Mouse (Mus musculus) liver, embryonic 16.5 days (tissue): Measurements from ENCODE around the gene Uvrag. TPM values are rescaled to one million over a fixed set of nuclear protein-coding genes. Genes with fewer than 3 reads are reported as not detected.

Source experiments
- ATAC-seq: fragments of 200-750 bp; cut with Nextera tagmentation; 2 replicates; pipeline ENCODE4 v1.8.0; 2017; ENCODE audit warnings: low read depth, mild to moderate bottlenecking, moderate number of reproducible peaks, moderate library complexity
- H3K27ac ChIP-seq: fragments of 300-500 bp; sonication (generic); 2 replicates; pipeline ENCODE4 v1.5.1; 2014; ENCODE audit warnings: mild to moderate bottlenecking, low read length
- H3K27me3 ChIP-seq: fragments of 300-500 bp; sonication (generic); 2 replicates; pipeline ENCODE4 v1.6.1; 2014; ENCODE audit warnings: low read depth, low read length, mixed read lengths; ENCODE audit not compliant: control insufficient read depth, insufficient read depth
- H3K36me3 ChIP-seq: fragments of 300-500 bp; sonication (generic); 2 replicates; pipeline ENCODE4 v1.6.1; 2014; ENCODE audit warnings: mild to moderate bottlenecking; ENCODE audit not compliant: control insufficient read depth, insufficient read depth
- H3K4me1 ChIP-seq: fragments of 300-500 bp; sonication (generic); 2 replicates; pipeline ENCODE4 v1.6.1; 2014; ENCODE audit warnings: low read depth, low read length, mixed read lengths; ENCODE audit not compliant: control insufficient read depth
- H3K4me2 ChIP-seq: fragments of 300-500 bp; sonication (generic); 2 replicates; pipeline ENCODE4 v1.6.1; 2014; ENCODE audit warnings: low read depth, low read length, mixed read lengths
- H3K4me3 ChIP-seq: fragments of 300-500 bp; sonication (generic); 2 replicates; pipeline ENCODE4 v1.5.1; 2014; ENCODE audit warnings: low read depth, mild to moderate bottlenecking, low read length
- H3K9ac ChIP-seq: fragments of 300-500 bp; sonication (generic); 2 replicates; pipeline ENCODE4 v1.6.1; 2014; ENCODE audit warnings: low read depth, low read length
- H3K9me3 ChIP-seq: fragments of 300-500 bp; sonication (generic); replicated peaks from 2 replicates; pipeline ENCODE4 v1.6.1; 2016; ENCODE audit warnings: low read length; ENCODE audit not compliant: control insufficient read depth
- WGBS: fragments of 180-500 bp; shearing (Covaris S2); extraction: QIAGEN DNeasy Blood & Tissue Kit; methylation state at CpG from one replicate; pipeline ENCODE4 v1.1.7; 2014; ENCODE audit not compliant: insufficient replicate concordance; 5-methylcytosine and 5-hydroxymethylcytosine counted together
- polyA plus RNA-seq: library from polyadenylated mRNA; unstranded; fragments of >200 nt; fragmentation: Nextera tagmentation; extraction: Ambion mirVana; gene quantifications from 2 replicates; pipeline ENCODE4 v1.2.1, GENCODE M21; 2015

Uvrag gene
- polyA plus RNA-seq, 1 experiment from 2014 or later = 8.2 TPM

DNA sequence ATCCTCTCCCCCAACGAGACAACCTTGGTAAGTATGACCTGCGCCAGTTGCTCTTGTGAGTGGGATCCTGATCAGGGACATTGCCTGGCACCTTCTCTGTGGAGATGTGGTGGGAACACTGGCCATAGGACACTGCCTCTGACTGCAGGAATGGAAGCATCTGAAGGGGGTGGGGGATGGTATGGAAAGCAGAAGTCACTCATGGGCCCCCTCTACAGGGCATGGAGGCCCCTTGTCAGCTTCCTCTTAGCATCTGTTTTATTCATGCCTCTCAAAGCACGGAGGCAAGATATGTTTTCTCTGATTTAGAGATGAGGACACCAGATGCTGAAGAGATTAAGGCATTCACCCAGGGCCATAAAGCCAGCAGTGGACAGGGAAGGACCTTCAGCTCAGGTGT is 271.9 kb downstream of the Uvrag start:
- no peaks in the 10 kb centered on the region for H3K9me3 ChIP-seq
- 24% methylated on average over 3 of the region's 3 CpGs for WGBS
- H3K27me3 ChIP-seq = no peaks in the 10 kb centered on the region
- no peaks in the 10 kb centered on the region for H3K4me1 ChIP-seq
- H3K9ac ChIP-seq = no peak overlapping the region
- no peaks in the 10 kb centered on the region for H3K36me3 ChIP-seq
- no peak overlapping the region for H3K27ac ChIP-seq
- no peak overlapping the region for H3K4me3 ChIP-seq
- no peak for ATAC-seq
- H3K4me2 ChIP-seq = no peak overlapping the region

DNA sequence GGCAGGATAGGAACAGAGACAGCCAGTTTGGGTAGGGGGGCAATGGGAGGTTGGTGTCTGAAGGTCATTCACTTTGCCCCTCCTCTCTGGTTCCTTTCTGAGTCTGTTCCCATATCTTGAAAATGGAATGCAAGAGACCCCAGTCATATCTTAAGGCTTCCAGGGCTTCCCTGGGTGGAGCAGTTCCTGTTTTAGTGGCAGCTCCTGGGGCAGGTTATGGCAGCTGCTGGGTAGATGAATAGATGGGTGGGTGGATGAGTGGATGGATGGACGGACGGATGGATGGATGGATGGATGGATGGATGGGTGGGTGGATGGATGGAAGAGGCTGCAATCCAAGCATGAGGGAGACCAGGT is 273.2 kb downstream of the Uvrag start:
- Histone ChIP-seq H3K27ac (no peak overlapping the region), H3K36me3 (no peaks in the 10 kb centered on the region), H3K9me3 (no peaks in the 10 kb centered on the region), H3K4me2 (no peak overlapping the region), H3K9ac (no peak overlapping the region), H3K4me3 (no peak overlapping the region), H3K4me1 (no peaks in the 10 kb centered on the region), H3K27me3 (no peaks in the 10 kb centered on the region)
- no peak for ATAC-seq
- 21% methylated on average over 2 of the region's 2 CpGs for WGBS

DNA sequence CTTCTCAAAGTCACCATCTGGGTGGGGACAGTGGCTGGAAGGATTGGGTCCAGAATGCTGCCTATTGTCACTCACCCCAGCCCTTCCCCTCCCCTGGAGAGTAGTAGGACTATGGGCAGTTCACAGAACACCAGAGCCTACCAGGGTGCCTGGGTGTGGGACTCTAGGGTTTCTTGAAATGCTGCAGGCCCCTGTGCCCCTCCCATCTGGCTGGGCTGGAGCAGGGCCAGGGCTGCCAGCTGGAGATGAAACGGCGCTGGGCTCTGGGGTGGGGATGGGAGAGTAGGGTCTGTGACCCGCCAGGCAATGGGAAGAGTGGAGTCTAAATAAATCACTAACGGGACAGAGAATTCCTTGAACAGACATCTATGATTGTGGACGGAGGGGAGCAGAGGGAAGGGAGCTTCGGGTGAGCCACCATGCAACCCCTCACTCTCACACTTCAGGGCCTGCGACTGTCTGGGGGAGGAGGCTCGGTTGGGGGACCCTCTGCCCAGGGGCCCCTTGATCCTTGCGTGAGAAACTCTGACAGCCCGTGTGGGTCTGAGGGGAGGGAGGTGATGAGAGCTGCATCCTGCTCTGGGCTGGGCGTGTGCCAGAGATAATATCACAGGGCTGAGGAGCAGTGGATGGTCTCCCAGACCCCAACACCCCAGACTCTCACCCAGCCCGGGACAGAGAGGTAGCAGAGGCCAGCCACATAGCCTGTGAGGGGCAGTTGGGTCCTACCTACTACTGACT is 273.7 kb downstream of the Uvrag start:
- H3K4me1 ChIP-seq = no peaks in the 10 kb centered on the region
- WGBS = 29% methylated on average over 12 of the region's 12 CpGs
- no peak overlapping the region for H3K4me3 ChIP-seq
- ATAC-seq = no peak
- H3K9me3 ChIP-seq = no peaks in the 10 kb centered on the region
- no peaks in the 10 kb centered on the region for H3K27me3 ChIP-seq
- no peaks in the 10 kb centered on the region for H3K36me3 ChIP-seq
- no peak overlapping the region for H3K4me2 ChIP-seq
- no peak overlapping the region for H3K27ac ChIP-seq
- no peak overlapping the region for H3K9ac ChIP-seq

DNA sequence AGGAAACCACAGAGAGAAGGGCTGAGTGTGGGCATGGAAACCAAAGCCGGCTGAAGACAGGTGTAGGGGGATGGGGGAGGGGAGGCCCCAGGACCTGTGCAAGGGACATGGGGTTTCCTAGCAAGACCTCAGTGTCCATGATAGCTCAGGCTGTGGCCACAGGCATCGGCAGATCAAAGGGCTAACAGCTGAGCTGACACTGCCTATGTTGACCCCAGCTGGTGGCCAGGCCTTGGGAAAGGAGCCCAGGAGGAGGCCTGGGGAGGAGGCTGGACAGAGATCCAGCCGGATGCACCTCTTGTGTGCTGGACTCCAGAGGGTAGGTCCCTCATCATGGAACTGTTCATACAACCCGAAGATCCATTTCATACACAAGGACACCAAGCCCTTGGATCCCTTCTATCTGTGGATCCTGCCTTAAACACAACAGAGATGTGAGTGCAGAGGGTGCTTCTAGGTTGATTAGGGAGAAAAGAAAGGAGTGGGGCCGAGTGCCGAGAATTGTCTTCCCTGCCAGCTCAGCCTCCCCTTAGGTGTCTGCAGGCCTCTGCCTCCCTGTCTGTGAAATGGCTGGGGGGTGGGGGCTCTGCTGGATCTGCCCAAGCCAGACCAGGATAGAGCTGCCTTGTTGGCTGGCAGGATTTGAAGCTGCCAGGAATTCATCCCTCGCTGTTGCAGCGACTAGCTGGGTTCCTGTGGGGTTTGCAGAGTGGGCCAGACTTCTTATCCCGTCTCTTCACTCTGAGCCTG is 276.8 kb downstream of the Uvrag start:
- Histone ChIP-seq H3K36me3 (no peaks in the 10 kb centered on the region), H3K4me1 (no peaks in the 10 kb centered on the region), H3K4me2 (no peak overlapping the region), H3K9me3 (no peaks in the 10 kb centered on the region), H3K27ac (no peak overlapping the region), H3K9ac (no peak overlapping the region), H3K4me3 (no peak overlapping the region), H3K27me3 (no peaks in the 10 kb centered on the region)
- WGBS = 48% methylated on average over 9 of the region's 9 CpGs
- ATAC-seq = no peak

DNA sequence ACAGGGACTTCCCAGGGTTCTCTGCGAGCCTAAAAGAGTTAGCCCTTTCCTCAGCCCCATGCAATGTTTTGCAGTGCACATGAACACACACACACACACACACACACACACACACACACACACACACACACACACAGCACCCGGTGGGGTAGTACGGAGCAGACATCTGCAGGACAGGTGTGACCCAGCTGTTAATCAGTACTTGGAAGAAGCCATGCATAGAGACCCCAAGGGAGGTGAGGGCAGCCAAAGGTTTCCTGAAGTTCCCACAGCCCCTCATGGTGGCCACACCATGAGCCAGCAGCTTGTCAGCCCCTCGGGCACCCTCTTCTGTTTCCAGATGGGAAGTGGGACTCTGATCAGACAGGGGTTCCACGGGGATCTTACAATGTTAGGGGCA is 277.9 kb downstream of the Uvrag start:
- ATAC-seq = no peak
- Histone ChIP-seq H3K27ac (no peak overlapping the region), H3K9me3 (no peaks in the 10 kb centered on the region), H3K4me2 (no peak overlapping the region), H3K4me3 (no peak overlapping the region), H3K9ac (no peak overlapping the region), H3K27me3 (no peaks in the 10 kb centered on the region), H3K36me3 (no peaks in the 10 kb centered on the region), H3K4me1 (no peaks in the 10 kb centered on the region)
- WGBS = 42% methylated on average over 5 of the region's 5 CpGs

DNA sequence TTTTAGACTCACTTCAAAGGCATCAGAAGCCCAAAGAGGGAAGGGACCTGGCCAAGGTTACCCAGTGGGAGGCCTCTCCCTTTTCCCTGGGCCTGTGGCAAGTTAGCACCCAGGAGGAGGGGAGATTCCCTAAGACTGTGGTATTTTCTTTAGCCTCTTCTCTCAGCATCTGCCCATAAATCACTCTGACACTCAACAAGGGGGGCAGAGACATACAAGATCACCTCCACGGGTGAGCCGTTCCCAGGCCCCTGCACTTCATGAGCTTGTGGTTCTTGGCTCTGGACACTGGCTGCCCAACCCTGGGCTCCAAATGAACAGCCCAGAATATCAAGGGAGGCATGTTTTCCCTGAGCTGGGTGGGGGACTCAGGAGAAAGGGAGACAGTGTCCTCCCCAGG is 279.9 kb downstream of the Uvrag start:
- no peak overlapping the region for H3K4me3 ChIP-seq
- ATAC-seq = no peak
- 45% methylated on average over 2 of the region's 2 CpGs for WGBS
- H3K9ac ChIP-seq = no peak overlapping the region
- H3K27me3 ChIP-seq = no peaks in the 10 kb centered on the region
- no peaks in the 10 kb centered on the region for H3K9me3 ChIP-seq
- no peaks in the 10 kb centered on the region for H3K36me3 ChIP-seq
- H3K4me1 ChIP-seq = no peaks in the 10 kb centered on the region
- no peak overlapping the region for H3K27ac ChIP-seq
- H3K4me2 ChIP-seq = no peak overlapping the region

DNA sequence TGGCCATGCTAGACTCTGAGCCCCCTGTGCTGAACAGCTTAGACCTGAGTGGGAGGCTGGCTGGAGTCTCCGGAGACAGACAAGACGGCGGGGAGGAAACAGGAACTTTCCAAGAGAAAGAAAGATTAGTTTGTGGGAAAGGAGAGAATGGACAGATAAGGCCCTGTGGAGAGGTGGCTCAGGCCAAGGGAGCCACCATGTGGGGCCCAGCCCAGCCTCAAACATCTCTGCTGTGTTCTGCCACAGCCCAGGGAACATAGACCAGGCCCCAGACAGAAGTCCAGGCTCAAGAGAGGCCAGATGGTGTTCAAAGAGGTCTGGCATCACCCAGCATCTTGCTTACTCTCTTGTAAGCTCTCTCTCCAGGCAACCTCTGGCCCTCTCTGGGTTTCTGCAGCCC is 283.8 kb downstream of the Uvrag start:
- H3K27ac ChIP-seq = no peak overlapping the region
- H3K9me3 ChIP-seq = no peaks in the 10 kb centered on the region
- H3K4me1 ChIP-seq = no peaks in the 10 kb centered on the region
- H3K9ac ChIP-seq = no peak overlapping the region
- 27% methylated on average over 3 of the region's 3 CpGs for WGBS
- no peak for ATAC-seq
- H3K4me3 ChIP-seq = no peak overlapping the region
- no peaks in the 10 kb centered on the region for H3K27me3 ChIP-seq
- H3K4me2 ChIP-seq = no peak overlapping the region
- no peaks in the 10 kb centered on the region for H3K36me3 ChIP-seq

DNA sequence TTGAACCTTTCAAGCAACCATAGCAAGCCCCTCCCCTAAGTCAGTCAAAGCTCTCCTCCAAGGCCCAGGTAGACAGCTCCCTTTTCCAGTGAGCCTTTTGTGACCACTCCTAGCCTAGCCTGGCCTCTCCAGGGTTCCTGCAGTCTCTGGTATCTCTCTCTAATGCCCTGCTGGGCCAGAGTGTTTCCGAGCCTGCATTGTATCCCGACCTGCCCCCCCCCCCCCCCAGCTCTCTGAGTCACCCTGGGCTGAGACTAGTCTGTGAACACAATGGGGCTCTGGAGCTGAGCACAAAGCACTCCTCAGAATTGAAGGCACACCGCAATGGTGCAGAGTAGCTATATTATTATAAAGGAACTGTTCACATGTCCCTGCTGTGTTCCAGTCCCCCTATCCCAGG is 284.8 kb downstream of the Uvrag start:
- WGBS = 42% methylated on average over 3 of the region's 3 CpGs
- Histone ChIP-seq H3K4me2 (no peak overlapping the region), H3K4me1 (no peaks in the 10 kb centered on the region), H3K36me3 (no peaks in the 10 kb centered on the region), H3K27me3 (no peaks in the 10 kb centered on the region), H3K4me3 (no peak overlapping the region), H3K27ac (no peak overlapping the region), H3K9me3 (no peaks in the 10 kb centered on the region), H3K9ac (no peak overlapping the region)
- no peak for ATAC-seq

DNA sequence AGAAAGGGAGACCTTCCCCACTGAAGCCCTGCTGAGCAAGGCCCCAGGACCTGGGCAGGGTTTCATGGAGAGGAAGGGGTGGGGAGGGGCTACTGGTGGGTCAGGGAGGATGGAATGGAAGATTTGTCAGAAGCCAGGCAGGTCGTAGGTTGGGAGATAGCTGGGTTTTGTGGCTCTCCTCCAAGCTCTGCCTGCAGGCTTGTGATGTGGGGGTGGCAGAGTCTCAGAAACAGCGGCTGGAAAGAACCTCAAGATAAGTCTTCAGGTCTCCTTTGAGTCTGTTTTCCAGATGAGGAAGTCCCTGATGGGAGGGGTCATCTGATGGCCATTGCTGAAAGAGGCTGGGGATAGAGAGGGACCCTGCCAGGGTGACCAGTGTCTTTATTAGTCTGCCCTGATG is 285.6 kb downstream of the Uvrag start:
- no peak for ATAC-seq
- H3K9me3 ChIP-seq = no peaks in the 10 kb centered on the region
- no peaks in the 10 kb centered on the region for H3K36me3 ChIP-seq
- no peak overlapping the region for H3K27ac ChIP-seq
- WGBS = 31% methylated on average over 2 of the region's 2 CpGs
- H3K4me2 ChIP-seq = no peak overlapping the region
- H3K27me3 ChIP-seq = no peaks in the 10 kb centered on the region
- H3K4me1 ChIP-seq = no peaks in the 10 kb centered on the region
- H3K4me3 ChIP-seq = no peak overlapping the region
- no peak overlapping the region for H3K9ac ChIP-seq
